In the genomic region with DNA sequence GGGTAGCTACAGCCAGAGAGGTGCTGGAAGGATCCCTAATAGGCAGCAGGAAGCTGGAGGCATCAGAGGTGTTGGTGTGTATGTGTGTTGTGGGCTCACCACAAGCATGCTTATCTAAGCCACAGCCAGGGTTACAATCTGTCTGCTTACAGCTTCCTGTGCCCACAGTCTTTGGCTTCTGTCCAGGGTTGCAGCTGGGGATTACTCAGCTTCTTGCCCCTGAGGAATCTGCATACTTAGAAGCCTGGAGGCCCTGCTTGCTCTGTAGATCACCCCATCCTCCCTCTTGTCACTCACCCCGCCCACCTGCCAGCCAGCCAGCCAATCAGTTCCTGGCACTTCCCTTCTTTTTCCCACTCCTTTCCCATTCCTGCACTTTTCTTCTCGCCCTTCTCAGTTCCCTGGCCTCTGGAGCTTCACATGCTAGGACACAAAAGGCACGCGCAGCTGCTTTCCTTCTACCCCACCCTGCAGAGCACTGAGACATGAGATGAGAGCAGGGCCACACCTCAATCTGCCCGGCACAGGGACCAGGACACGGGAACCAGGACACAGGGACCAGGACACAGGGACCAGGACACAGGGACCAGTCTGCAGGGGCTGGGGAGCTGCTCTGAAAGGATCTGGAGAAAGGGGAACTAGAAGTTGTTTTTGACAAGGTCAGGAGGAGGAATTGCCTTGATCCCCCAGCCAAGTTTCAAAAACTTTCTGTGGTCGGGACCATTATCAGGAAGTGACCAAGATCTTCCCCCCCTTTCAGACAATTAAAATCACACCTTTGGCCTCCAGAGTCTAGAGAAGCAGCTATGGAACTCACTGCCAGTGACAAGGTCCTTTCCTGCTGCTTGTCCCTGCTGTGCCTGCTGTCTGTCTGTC, we compare ENCODE assay signal across 7 mouse cellular contexts.
DNase-seq lines count a peak whose midpoint lies in the region; ATAC-seq and TF ChIP-seq lines count a peak whose summit lies in the region.
"Not testable (repeated sequence)": the region's sequence is repeated elsewhere in the genome, so short reads cannot be mapped to it uniquely, and the experiment has no call there.

No protein-coding gene starts in this region.

- peak; percentile 81 for ATAC-seq in embryonic facial prominence, embryonic 11.5 days (replicated peaks; ENCODE audit: insufficient number of reproducible peaks, low FRiP score, low TSS enrichment, low read depth)
- ATAC-seq in hindbrain, embryonic 12.5 days (ENCODE audit: low FRiP score) = peak; percentile 73; the same call in 1 of the 2 replicates
- peak; percentile 67 for ATAC-seq in megakaryocyte, adult 5-6 weeks (ENCODE audit: poor library complexity, severe bottlenecking)
- peak; percentile 30 for ATAC-seq in neutrophil, adult 5-6 weeks (ENCODE audit: extremely low read depth, insufficient number of reproducible peaks, low FRiP score, poor library complexity, severe bottlenecking)

- H3K9me3 ChIP-seq in embryonic facial prominence, embryonic 11.5 days (replicated peaks; ENCODE audit: control insufficient read depth, low read length); hindbrain, embryonic 12.5 days (replicated peaks): not testable (repeated sequence)

- not testable (repeated sequence) for DNase-seq in embryonic facial prominence, embryonic 11.5 days (ENCODE audit: low spot score)
- peak; percentile 25 for DNase-seq in gastrocnemius, adult 2 months
- DNase-seq in kidney, adult 9 months = peak; percentile 11
- peak; percentile 28 to 29 for DNase-seq in left cerebral cortex, adult 9 months (ENCODE audit: low spot score in 2 of 2)

- not testable (repeated sequence) for H3K36me3 ChIP-seq in embryonic facial prominence, embryonic 11.5 days (replicated peaks; ENCODE audit: control insufficient read depth, insufficient read depth, low read depth, low read length); hindbrain, embryonic 12.5 days

- not testable (repeated sequence) for H3K27me3 ChIP-seq in embryonic facial prominence, embryonic 11.5 days (ENCODE audit: control insufficient read depth, insufficient read depth, low read length); hindbrain, embryonic 12.5 days

- H3K9ac ChIP-seq in embryonic facial prominence, embryonic 11.5 days (replicated peaks; ENCODE audit: low read length); hindbrain, embryonic 12.5 days: not testable (repeated sequence)

- not testable (repeated sequence) for H3K4me3 ChIP-seq in embryonic facial prominence, embryonic 11.5 days (ENCODE audit: low read depth, low read length); gastrocnemius, adult 2 months; hindbrain, embryonic 12.5 days

- no CpG with 5 or more reads among the region's 7 CpGs for WGBS in embryonic facial prominence, embryonic 11.5 days
- WGBS in hindbrain, embryonic 12.5 days = no CpG with 5 or more reads among the region's 7 CpGs

- not testable (repeated sequence) for TF ChIP-seq CTCF in gastrocnemius, adult 2 months (IDR thresholded peaks at IDR 0.05)

- H3K27ac ChIP-seq in embryonic facial prominence, embryonic 11.5 days (replicated peaks; ENCODE audit: low read depth, low read length); gastrocnemius, adult 2 months; hindbrain, embryonic 12.5 days: not testable (repeated sequence)

- not testable (repeated sequence) for H3K4me2 ChIP-seq in embryonic facial prominence, embryonic 11.5 days (ENCODE audit: low read depth, low read length); hindbrain, embryonic 12.5 days (replicated peaks)

- intact Hi-C loops in gastrocnemius, adult 2 months (cut with DNase I) = not testable (repeated sequence)

- H3K4me1 ChIP-seq in embryonic facial prominence, embryonic 11.5 days (ENCODE audit: control insufficient read depth, insufficient read depth, low read length); hindbrain, embryonic 12.5 days: not testable (repeated sequence)

Comparison
In these comparisons a context has a peak if more than half of its experiments do, and no peak if none do; other contexts are left out.
1. ATAC-seq: peak in every context shown above with its lines; median percentile 81 in embryonic facial prominence, embryonic 11.5 days; 73 in hindbrain, embryonic 12.5 days; 67 in megakaryocyte, adult 5-6 weeks; 30 in neutrophil, adult 5-6 weeks.